Mouse (Mus musculus): ENCODE measurements around the gene Zfc3h1. TPM values are rescaled to one million over a fixed set of nuclear protein-coding genes. Genes with fewer than 3 reads are reported as not detected.

Zfc3h1 gene
- polyA plus RNA-seq, 1 experiment from 2014 or later: 13.9 TPM

GRCm38 (mm10) chr10:115358216-115358919 is 26.4 kb upstream of the Zfc3h1 start:
- Histone ChIP-seq H3K4me2 (replicated peaks; ENCODE audit: low read depth, low read length) (no peak overlapping the region), H3K9me3 (ENCODE audit: low read length) (no peaks in the 10 kb centered on the region), H3K27me3 (replicated peaks; ENCODE audit: insufficient read depth, low read length) (no peaks in the 10 kb centered on the region), H3K36me3 (ENCODE audit: insufficient read depth, low read length) (peaks cover 10% of the 10 kb centered on the region; the same call in 1 of the 2 replicates), H3K4me1 (ENCODE audit: insufficient read depth, low read depth, low read length) (no peaks in the 10 kb centered on the region; the same call in 1 of the 2 replicates), H3K27ac (ENCODE audit: low read length) (no peak overlapping the region), H3K4me3 (ENCODE audit: low read depth, low read length) (no peak overlapping the region), H3K9ac (replicated peaks; ENCODE audit: low read depth) (no peak overlapping the region)
- no peak for TF ChIP-seq CTCF (IDR thresholded peaks at IDR 0.05)
- no peak for TF ChIP-seq EP300 (IDR thresholded peaks at IDR 0.05)
- ATAC-seq: no peak
- WGBS: 88% methylated on average over 17 of the region's 17 CpGs
- no peak for DNase-seq (ENCODE audit: low spot score)

- H3K27ac ChIP-seq (ENCODE audit: low read length): no peak overlapping the region
- no peaks in the 10 kb centered on the region; the same call in 1 of the 2 replicates for H3K4me1 ChIP-seq (ENCODE audit: insufficient read depth, low read depth, low read length)
- H3K9ac ChIP-seq (replicated peaks; ENCODE audit: low read depth): no peak overlapping the region
- DNase-seq (ENCODE audit: low spot score) (no peak), ATAC-seq (no peak)
- H3K4me2 ChIP-seq (replicated peaks; ENCODE audit: low read depth, low read length): no peak overlapping the region
- 86% methylated on average over 7 of the region's 7 CpGs for WGBS
- H3K36me3 ChIP-seq (ENCODE audit: insufficient read depth, low read length): peaks cover 10% of the 10 kb centered on the region; the same call in 1 of the 2 replicates
- H3K9me3 ChIP-seq (ENCODE audit: low read length): no peaks in the 10 kb centered on the region
- no peaks in the 10 kb centered on the region for H3K27me3 ChIP-seq (replicated peaks; ENCODE audit: insufficient read depth, low read length)
- no peak overlapping the region for H3K4me3 ChIP-seq (ENCODE audit: low read depth, low read length)
- TF ChIP-seq EP300 (IDR thresholded peaks at IDR 0.05) (no peak), CTCF (IDR thresholded peaks at IDR 0.05) (no peak)
Observed at GRCm38 (mm10) chr10:115359066-115359465, 25.7 kb upstream of the Zfc3h1 start.

- H3K36me3 ChIP-seq (ENCODE audit: insufficient read depth, low read length): 0 out of 2 replicates have a peak, but pooled peaks cover 1% of the 10 kb centered on the region
- ATAC-seq (peak; percentile 100), DNase-seq (ENCODE audit: low spot score) (peak; percentile 99)
- peak within 1 kb of the TSS; percentile 64 for H3K4me2 ChIP-seq (replicated peaks; ENCODE audit: low read depth, low read length)
- H3K9ac ChIP-seq (replicated peaks; ENCODE audit: low read depth): peak within 1 kb of the TSS; percentile 37
- under 1% methylated on average over 39 of the region's 58 CpGs for WGBS
- H3K4me3 ChIP-seq (ENCODE audit: low read depth, low read length): peak within 1 kb of the TSS; percentile 51
- peak within 1 kb of the TSS; percentile 93 for H3K27ac ChIP-seq (ENCODE audit: low read length)
- TF ChIP-seq EP300 (IDR thresholded peaks at IDR 0.05) (no peak), CTCF (IDR thresholded peaks at IDR 0.05) (peak; percentile 20; the same call in 1 of the 2 replicates)
- no peaks in the 10 kb centered on the region; the same call in 1 of the 2 replicates for H3K4me1 ChIP-seq (ENCODE audit: insufficient read depth, low read depth, low read length)
- no peaks in the 10 kb centered on the region for H3K9me3 ChIP-seq (ENCODE audit: low read length)
- H3K27me3 ChIP-seq (replicated peaks; ENCODE audit: insufficient read depth, low read length): no peaks in the 10 kb centered on the region
Observed at GRCm38 (mm10) chr10:115361840-115362622, 22.7 kb upstream of the Zfc3h1 start, which contains the start of gene Tmem19. TSS of gene Tmem19 (minus strand) at chr10:115362501.

GRCm38 (mm10) chr10:115362623-115362964 is 22.2 kb upstream of the Zfc3h1 start:
- H3K4me3 ChIP-seq (ENCODE audit: low read depth, low read length): peak overlapping the region; percentile 51
- DNase-seq (ENCODE audit: low spot score) (no peak), ATAC-seq (peak; percentile 14)
- WGBS: 2% methylated on average over 9 of the region's 9 CpGs
- TF ChIP-seq CTCF (IDR thresholded peaks at IDR 0.05) (no peak), EP300 (IDR thresholded peaks at IDR 0.05) (no peak)
- peak overlapping the region; percentile 64 for H3K4me2 ChIP-seq (replicated peaks; ENCODE audit: low read depth, low read length)
- H3K27ac ChIP-seq (ENCODE audit: low read length): peak overlapping the region; percentile 93
- peak overlapping the region; percentile 37 for H3K9ac ChIP-seq (replicated peaks; ENCODE audit: low read depth)
- no peaks in the 10 kb centered on the region for H3K27me3 ChIP-seq (replicated peaks; ENCODE audit: insufficient read depth, low read length)
- H3K36me3 ChIP-seq (ENCODE audit: insufficient read depth, low read length): no peaks in the 10 kb centered on the region
- H3K9me3 ChIP-seq (ENCODE audit: low read length): no peaks in the 10 kb centered on the region
- H3K4me1 ChIP-seq (ENCODE audit: insufficient read depth, low read depth, low read length): no peaks in the 10 kb centered on the region; the same call in 1 of the 2 replicates

- Histone ChIP-seq H3K9me3 (ENCODE audit: low read length) (no peaks in the 10 kb centered on the region), H3K9ac (replicated peaks; ENCODE audit: low read depth) (no peak overlapping the region), H3K4me2 (replicated peaks; ENCODE audit: low read depth, low read length) (peak overlapping the region; percentile 64), H3K27me3 (replicated peaks; ENCODE audit: insufficient read depth, low read length) (no peaks in the 10 kb centered on the region), H3K4me3 (ENCODE audit: low read depth, low read length) (peak overlapping the region; percentile 51; the same call in 1 of the 2 replicates), H3K36me3 (ENCODE audit: insufficient read depth, low read length) (no peaks in the 10 kb centered on the region), H3K27ac (ENCODE audit: low read length) (peak overlapping the region; percentile 93), H3K4me1 (ENCODE audit: insufficient read depth, low read depth, low read length) (no peaks in the 10 kb centered on the region; the same call in 1 of the 2 replicates)
- no peak for DNase-seq (ENCODE audit: low spot score)
- WGBS: 76% methylated on average over 4 of the region's 4 CpGs
- TF ChIP-seq EP300 (IDR thresholded peaks at IDR 0.05) (no peak), CTCF (IDR thresholded peaks at IDR 0.05) (no peak)
- ATAC-seq: no peak
Observed at GRCm38 (mm10) chr10:115363151-115363550, 21.6 kb upstream of the Zfc3h1 start.

- H3K4me3 ChIP-seq (ENCODE audit: low read depth, low read length): no peak overlapping the region
- no peak overlapping the region for H3K4me2 ChIP-seq (replicated peaks; ENCODE audit: low read depth, low read length)
- ATAC-seq (no peak), DNase-seq (ENCODE audit: low spot score) (no peak)
- WGBS: 62% methylated on average over 2 of the region's 2 CpGs
- no peak for TF ChIP-seq EP300 (IDR thresholded peaks at IDR 0.05)
- no peak for TF ChIP-seq CTCF (IDR thresholded peaks at IDR 0.05)
- H3K27ac ChIP-seq (ENCODE audit: low read length): no peak overlapping the region
- H3K4me1 ChIP-seq (ENCODE audit: insufficient read depth, low read depth, low read length): no peaks in the 10 kb centered on the region
- no peaks in the 10 kb centered on the region for H3K36me3 ChIP-seq (ENCODE audit: insufficient read depth, low read length)
- no peak overlapping the region for H3K9ac ChIP-seq (replicated peaks; ENCODE audit: low read depth)
- no peaks in the 10 kb centered on the region for H3K27me3 ChIP-seq (replicated peaks; ENCODE audit: insufficient read depth, low read length)
- H3K9me3 ChIP-seq (ENCODE audit: low read length): no peaks in the 10 kb centered on the region
Observed at GRCm38 (mm10) chr10:115381506-115382084, 3.2 kb upstream of the Zfc3h1 start.

All from lung, postnatal 0 days (tissue).